ENCODE assay signal across 23 mouse cellular contexts in genomic region chr12:112274756-112275155, GRCm38 (mm10).
A peak's percentile ranks its signal among the peaks of the same experiment; 100 is the strongest.
DNase-seq lines count a peak whose midpoint lies in the region; ATAC-seq and TF ChIP-seq lines count a peak whose summit lies in the region.
"Had no signal": no experiment of that assay in that cellular context is flagged by ENCODE, and none has a peak within 500 bp of the region (broad histone marks: within the 10 kb centered on the region; RNA-seq: fewer than 3 reads in every experiment).

No protein-coding gene starts in this region.

- 38% methylated on average over 11 of the region's 11 CpGs for WGBS in heart, embryonic 10.5 days
- 4% methylated on average over 11 of the region's 11 CpGs for WGBS in midbrain, embryonic 12.5 days
- 12% methylated on average over 11 of the region's 11 CpGs for WGBS in midbrain, embryonic 15.5 days
- WGBS in lung, adult 2 months = 51% methylated on average over 11 of the region's 11 CpGs

- no peaks in the 10 kb centered on the region for H3K36me3 ChIP-seq in heart, embryonic 10.5 days
- H3K36me3 ChIP-seq in midbrain, embryonic 12.5 days = no peaks in the 10 kb centered on the region
- no peaks in the 10 kb centered on the region for H3K36me3 ChIP-seq in midbrain, embryonic 15.5 days (replicated peaks)
- H3K36me3 ChIP-seq: heart, embryonic 15.5 days; kidney, embryonic 15.5 days; limb, embryonic 12.5 days; liver, embryonic 12.5 days; neural tube, embryonic 15.5 days had no signal

- intact Hi-C loops in heart, postnatal 10 days (cut with DNase I) = no loop called here

- no peak for TF ChIP-seq CTCF in lung, adult 2 months (IDR thresholded peaks at IDR 0.05; ENCODE audit: insufficient read depth, low read length)

- ATAC-seq in midbrain, embryonic 12.5 days (ENCODE audit: low FRiP score, low read depth) = peak; percentile 53; the same call in 1 of the 2 replicates
- no peak for ATAC-seq in midbrain, embryonic 15.5 days (replicated peaks)
- ATAC-seq: activated CD4-positive, CD25-positive, alpha-beta regulatory T cell, adult 4 months; liver, embryonic 12.5 days had no signal

- H3K9ac ChIP-seq in midbrain, embryonic 12.5 days (replicated peaks) = no peak overlapping the region
- no peak overlapping the region for H3K9ac ChIP-seq in midbrain, embryonic 15.5 days
- H3K9ac ChIP-seq: heart, embryonic 15.5 days; kidney, embryonic 15.5 days; limb, embryonic 12.5 days; liver, embryonic 12.5 days; lung, embryonic 14.5 days; neural tube, embryonic 15.5 days had no signal

- peak overlapping the region; percentile 44; the same call in 1 of the 2 replicates for H3K27ac ChIP-seq in heart, embryonic 10.5 days
- no peak overlapping the region; the same call in 1 of the 2 replicates for H3K27ac ChIP-seq in midbrain, embryonic 12.5 days (replicated peaks)
- H3K27ac ChIP-seq in midbrain, embryonic 15.5 days = no peak overlapping the region
- H3K27ac ChIP-seq: heart, embryonic 15.5 days; kidney, embryonic 15.5 days; left cerebral cortex, adult 2 months; limb, embryonic 12.5 days; liver, embryonic 12.5 days; neural tube, embryonic 15.5 days had no signal

- peaks cover 60% of the 10 kb centered on the region for H3K4me1 ChIP-seq in heart, embryonic 10.5 days
- H3K4me1 ChIP-seq in midbrain, embryonic 12.5 days = peaks cover 44% of the 10 kb centered on the region
- peaks cover 29% of the 10 kb centered on the region for H3K4me1 ChIP-seq in midbrain, embryonic 15.5 days
- H3K4me1 ChIP-seq in lung, adult 2 months (ENCODE audit: control insufficient read depth, insufficient read depth, low read length) = peaks cover 6% of the 10 kb centered on the region

- no peaks in the 10 kb centered on the region for H3K9me3 ChIP-seq in heart, embryonic 10.5 days
- no peaks in the 10 kb centered on the region for H3K9me3 ChIP-seq in midbrain, embryonic 12.5 days
- no peaks in the 10 kb centered on the region for H3K9me3 ChIP-seq in midbrain, embryonic 15.5 days
- H3K9me3 ChIP-seq: heart, embryonic 15.5 days; kidney, embryonic 15.5 days; limb, embryonic 12.5 days; liver, embryonic 12.5 days; neural tube, embryonic 15.5 days had no signal

- H3K4me2 ChIP-seq in midbrain, embryonic 12.5 days (replicated peaks) = no peak overlapping the region
- H3K4me2 ChIP-seq in midbrain, embryonic 15.5 days = no peak overlapping the region
- H3K4me2 ChIP-seq: heart, embryonic 15.5 days; kidney, embryonic 15.5 days; limb, embryonic 12.5 days; liver, embryonic 12.5 days; lung, embryonic 14.5 days; neural tube, embryonic 15.5 days had no signal

- no peak overlapping the region for H3K4me3 ChIP-seq in heart, embryonic 10.5 days
- no peak overlapping the region for H3K4me3 ChIP-seq in midbrain, embryonic 12.5 days
- no peak overlapping the region for H3K4me3 ChIP-seq in midbrain, embryonic 15.5 days
- H3K4me3 ChIP-seq in lung, adult 2 months (replicated peaks; ENCODE audit: extremely low read depth, low read depth, low read length) = no peak overlapping the region
- H3K4me3 ChIP-seq: heart, embryonic 15.5 days; kidney, embryonic 15.5 days; left cerebral cortex, adult 2 months; limb, embryonic 12.5 days; liver, embryonic 12.5 days; neural tube, embryonic 15.5 days had no signal

- DNase-seq in heart, embryonic 10.5 days (ENCODE audit: low spot score) = no peak
- DNase-seq in heart, postnatal 10 days = no peak
- DNase-seq in adrenal gland, postnatal 36 days = peak; percentile 49 to 52
- DNase-seq in left cerebral cortex, adult 8-10 months (ENCODE audit: low spot score in 2 of 2) = no peak
- no peak for DNase-seq in lung, adult 2 months
- DNase-seq: cerebellum, adult 11-12 months; cerebellum, postnatal 14 days; gastrocnemius, postnatal 10 days; heart, adult 18-20 months; kidney, postnatal 4 days; layer of hippocampus, adult 9-11 months; lung, embryonic 14.5 days; lung, postnatal 36 days; thymus, adult 2 months had no signal

- TF ChIP-seq POLR2A in lung, adult 2 months (IDR thresholded peaks at IDR 0.05; ENCODE audit: borderline replicate concordance, extremely low read depth, low read depth, low read length) = no peak

- peaks cover 21% of the 10 kb centered on the region; the same call in 1 of the 2 replicates for H3K27me3 ChIP-seq in heart, embryonic 10.5 days (ENCODE audit: insufficient read depth, poor library complexity, severe bottlenecking)
- H3K27me3 ChIP-seq in midbrain, embryonic 12.5 days = peaks cover 89% of the 10 kb centered on the region
- no peaks in the 10 kb centered on the region for H3K27me3 ChIP-seq in midbrain, embryonic 15.5 days (replicated peaks)
- H3K27me3 ChIP-seq: liver, embryonic 12.5 days had no signal

Comparison
In these comparisons a context has a peak if more than half of its experiments do, and no peak if none do; other contexts are left out.
1. DNase-seq: peak in adrenal gland, postnatal 36 days (2 of 2); none in heart, embryonic 10.5 days (single experiment), heart, postnatal 10 days (0 of 2), left cerebral cortex, adult 8-10 months (0 of 2) and lung, adult 2 months (single experiment).